Mouse (Mus musculus): ENCODE data around the gene Atp2c1. TPM values are rescaled to one million over a fixed set of nuclear protein-coding genes. Genes with fewer than 3 reads are reported as not detected.

Atp2c1 gene
- total RNA-seq, 2 experiments from 2014 or later: 58.8 to 60.8 TPM

DNA sequence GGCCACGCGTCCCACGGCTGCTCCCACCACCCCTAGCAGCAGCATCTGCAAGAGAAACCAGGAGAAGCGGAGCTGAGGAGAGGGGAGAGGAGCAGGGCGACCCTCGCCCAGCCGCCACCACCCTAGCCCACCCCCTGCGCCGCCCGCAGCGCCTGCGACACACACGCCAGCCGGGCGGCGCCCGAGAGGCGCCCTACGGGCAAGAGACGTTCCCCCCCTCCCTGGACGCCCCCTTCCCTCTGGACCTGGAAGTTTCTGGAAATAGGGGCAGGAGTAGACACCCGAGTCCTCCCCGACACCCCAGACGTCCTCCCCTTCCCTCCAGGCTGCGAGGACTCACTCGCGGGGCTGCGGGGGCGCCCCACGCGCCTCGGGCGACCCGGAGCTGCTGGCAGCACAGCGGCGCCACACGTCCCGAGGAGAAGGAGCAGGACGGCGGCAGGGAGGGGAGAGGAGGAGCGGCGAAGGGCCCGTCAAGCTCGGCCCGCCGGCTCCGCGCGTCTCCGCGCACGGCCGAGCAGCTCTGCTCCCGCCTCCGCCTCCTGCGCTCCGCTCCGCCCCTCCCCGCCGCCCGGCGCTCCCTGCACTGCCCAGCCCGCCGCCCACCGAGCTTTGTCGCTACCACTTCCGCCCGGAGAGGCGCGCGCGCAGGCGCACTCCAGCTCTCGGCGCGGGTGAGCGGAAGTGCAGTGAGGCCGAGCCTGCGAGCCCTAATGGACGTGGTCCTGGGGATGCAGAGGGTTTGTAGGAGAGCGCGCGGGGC is 32.4 kb downstream of the Atp2c1 start:
- DNase-seq (ENCODE audit: low spot score): peak; percentile 95
- intact Hi-C loops (cut with DNase I): loop anchor here (5.0 to 10.0 kb wide), 4 partner anchors 97 to 360 kb away; partner anchors contain the start of genes Aste1, Nek11 and Pik3r4

DNA sequence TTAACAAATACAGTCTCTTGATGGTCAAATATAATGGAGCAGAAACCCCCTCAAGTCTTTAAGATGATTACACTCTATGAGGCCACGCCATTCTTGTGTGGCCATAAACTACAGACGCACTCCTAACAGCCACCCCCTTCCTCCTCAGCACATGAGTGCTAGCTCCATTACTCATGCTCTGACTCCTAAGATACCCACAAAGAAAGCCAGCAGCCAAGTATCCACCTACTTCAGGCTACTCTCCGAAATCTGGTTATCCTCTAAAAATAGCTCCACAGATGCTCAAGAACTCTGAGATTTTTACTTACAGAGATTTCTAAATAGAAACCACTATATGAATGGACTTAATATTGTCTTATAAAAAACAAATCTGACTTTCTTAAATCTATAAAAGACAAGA is 34.4 kb downstream of the Atp2c1 start:
- DNase-seq (ENCODE audit: low spot score): no peak
- intact Hi-C loops (cut with DNase I): loop anchor here (10.0 kb wide), 2 partner anchors 152 to 362 kb away; partner anchors contain the start of gene Pik3r4

DNA sequence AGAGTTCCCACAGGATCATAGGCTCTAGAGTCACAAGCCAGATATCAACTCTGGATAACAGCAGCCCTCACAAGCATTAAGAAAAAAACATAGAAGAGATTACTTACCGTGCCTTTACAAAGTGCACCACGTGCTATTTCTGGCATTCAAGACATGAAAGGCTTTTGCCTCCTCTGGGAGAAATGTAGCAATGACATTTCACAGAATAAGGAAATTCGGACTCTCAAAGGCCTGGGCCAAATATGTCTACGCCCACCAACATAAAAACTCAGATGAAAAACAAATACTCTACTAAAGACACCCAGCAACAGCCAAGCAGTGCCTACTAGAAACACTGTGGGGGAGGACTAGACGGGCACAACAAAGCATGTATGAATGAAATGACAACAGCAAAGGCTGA is 38.8 kb downstream of the Atp2c1 start:
- intact Hi-C loops (cut with DNase I): no loop called here
- DNase-seq (ENCODE audit: low spot score): no peak

DNA sequence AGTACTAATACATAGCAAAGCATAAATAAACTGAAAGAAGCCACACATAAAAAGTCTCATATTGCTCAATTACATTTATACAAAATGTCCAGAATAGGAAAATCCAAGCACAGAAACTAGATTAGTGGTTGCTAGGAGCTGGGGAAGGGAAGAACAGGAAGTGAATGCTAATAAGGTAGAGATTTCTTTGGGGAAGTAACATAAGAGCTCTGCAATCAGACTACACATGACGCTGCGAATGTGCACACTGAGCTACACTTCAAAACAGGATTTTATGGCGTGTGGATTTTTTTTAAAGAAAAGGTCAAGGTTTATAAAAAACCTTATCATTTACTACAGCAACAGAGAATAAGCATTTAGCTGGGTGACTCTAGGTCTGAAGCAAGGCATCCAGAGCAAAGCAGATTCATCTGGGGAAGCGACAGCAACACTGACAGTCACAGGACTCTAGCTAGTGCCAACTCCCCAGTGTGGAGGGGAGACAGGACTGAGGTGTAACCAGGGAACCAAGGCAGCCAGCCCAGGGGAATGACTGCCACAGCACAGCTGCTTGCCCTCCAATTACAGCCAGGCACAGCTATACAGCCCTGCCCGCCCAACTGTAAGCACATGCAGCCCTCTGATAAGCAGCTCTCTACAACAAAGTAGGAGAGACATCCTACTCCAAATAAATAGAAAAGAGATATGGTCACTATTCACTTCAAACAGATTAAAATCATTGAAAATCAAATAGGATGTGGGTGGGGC is 42.6 kb downstream of the Atp2c1 start:
- no peak for DNase-seq (ENCODE audit: low spot score)
- intact Hi-C loops (cut with DNase I): no loop called here

DNA sequence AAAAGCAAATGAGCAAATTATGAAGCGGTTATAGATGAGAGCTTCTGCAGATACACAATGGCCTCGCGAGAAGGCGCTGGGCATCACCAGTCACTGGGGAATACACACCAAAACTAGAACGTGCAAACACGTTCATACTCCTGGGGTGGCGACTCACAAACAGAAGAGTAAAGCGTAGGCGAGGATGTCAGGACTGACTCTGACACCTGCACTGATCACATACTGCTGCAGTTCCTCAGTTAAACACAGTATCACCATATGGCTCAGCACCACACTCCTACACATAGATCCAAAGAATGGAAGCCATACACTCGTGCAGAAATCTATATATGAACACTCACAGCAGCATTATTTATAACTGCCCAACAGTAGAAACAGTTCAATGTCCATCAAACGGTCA is 43.2 kb downstream of the Atp2c1 start:
- intact Hi-C loops (cut with DNase I): no loop called here
- no peak for DNase-seq (ENCODE audit: low spot score)

DNA sequence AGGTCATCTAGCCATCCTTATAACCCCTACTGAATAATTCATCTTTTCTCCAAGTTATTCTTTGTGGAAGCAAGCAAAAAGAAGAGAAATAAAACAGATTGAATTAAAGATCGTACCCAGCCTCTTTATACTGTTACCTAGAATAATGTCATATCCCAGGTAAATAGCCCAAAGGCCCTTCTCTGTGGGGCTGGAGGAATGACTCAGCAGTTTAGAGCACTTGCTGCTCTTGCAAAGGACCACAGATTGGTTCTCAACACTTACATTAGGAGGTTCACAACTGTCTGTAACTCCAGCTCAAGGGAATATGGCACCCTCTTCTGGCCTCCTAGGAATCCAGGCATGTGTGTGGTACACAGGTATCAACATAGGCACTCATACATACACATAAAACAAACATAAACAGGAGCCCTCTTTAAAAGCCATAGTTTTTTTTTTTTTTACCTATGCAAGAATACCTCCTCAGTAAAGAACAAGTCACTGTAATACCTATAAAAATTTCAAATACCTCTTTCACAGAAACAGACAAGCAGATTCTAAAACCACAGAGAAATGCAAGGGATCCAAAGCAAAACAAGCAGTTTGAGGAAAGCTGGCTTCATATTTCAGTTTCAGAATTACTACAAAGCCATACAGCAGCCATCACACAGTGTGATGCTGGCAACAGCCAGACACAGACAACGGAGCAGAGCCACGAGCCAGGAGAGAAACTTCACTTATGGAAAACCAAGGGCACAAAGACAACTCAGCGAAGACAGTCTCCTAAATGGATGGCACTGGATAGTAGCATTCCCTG is 44.2 kb downstream of the Atp2c1 start:
- intact Hi-C loops (cut with DNase I): no loop called here
- DNase-seq (ENCODE audit: low spot score): no peak

DNA sequence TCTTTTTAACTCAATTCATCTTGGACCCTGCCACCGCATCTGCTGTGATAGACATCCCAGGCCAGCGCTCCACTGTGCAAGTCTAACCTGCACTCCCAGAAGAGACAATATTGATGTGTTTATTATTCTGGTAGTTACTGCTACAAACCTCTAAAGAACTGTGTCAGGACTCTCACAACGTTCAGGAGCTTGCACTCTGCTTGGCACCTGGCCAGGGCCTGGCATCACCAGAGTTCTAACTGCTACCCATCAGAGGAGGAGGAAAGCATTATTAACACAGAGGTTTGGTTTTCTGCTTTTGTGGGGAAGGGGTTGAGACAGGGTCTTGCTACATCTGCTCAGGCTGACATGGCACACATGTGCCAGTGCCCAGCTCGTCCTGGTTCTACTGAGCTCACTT is 45.0 kb downstream of the Atp2c1 start:
- no peak for DNase-seq (ENCODE audit: low spot score)
- intact Hi-C loops (cut with DNase I): no loop called here

DNA sequence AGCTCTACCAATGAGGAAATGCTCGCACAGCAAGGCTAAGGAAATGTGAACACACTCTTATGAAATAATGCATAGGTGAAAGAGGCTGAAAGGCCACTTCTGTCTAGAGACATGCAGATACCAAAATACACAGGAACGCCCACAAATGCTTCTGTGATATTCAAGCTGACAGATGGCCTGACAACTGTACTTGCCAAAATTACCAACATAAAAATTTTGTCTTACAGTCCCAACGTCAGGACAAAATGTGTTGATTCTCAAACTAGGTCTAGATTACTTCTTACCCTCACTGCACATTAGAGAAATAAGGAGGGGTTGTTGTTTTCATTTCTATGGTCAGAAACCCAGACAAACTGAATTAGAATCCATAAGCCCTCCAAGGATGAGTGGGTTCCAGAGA is 51.0 kb downstream of the Atp2c1 start:
- no peak for DNase-seq (ENCODE audit: low spot score)
- intact Hi-C loops (cut with DNase I): no loop called here

DNA sequence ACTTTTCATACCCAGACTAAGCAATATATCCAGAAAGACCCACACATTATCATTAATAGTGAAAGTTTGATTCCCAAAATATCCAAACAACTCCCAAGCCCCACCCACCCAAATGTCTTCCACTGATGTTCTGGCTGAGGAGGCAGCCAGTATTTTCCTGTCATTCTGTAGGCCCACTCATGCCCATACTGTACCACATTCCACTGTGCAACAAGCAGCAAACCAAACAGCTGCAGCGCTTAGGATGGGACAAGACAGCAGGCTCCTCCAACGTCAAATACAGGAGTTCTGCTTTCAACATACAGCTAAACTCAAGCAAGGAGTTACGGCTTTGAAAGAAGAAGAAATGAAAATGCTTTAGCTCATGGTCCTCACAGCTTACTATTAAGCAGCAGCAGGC is 52.2 kb downstream of the Atp2c1 start:
- intact Hi-C loops (cut with DNase I): no loop called here
- no peak for DNase-seq (ENCODE audit: low spot score)

DNA sequence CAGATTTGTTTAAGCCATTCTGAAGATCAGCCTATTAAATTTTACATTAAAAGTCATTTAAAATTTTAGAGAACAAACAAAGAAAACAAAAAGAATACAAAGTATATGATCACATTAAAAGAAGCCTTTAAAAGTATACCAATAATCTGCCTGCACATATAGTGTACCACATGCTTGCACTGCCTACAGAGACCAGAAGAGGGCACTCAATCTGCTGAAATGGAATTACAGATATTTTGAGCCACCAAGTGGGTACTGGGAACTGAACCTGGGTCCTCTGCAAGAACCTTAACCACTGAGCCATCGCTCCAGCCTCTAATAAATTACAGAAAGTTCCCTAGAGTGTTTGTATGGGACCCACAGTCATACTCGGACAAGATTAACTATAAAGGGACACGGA is 59.3 kb downstream of the Atp2c1 start:
- no peak for DNase-seq (ENCODE audit: low spot score)
- intact Hi-C loops (cut with DNase I): no loop called here

DNA sequence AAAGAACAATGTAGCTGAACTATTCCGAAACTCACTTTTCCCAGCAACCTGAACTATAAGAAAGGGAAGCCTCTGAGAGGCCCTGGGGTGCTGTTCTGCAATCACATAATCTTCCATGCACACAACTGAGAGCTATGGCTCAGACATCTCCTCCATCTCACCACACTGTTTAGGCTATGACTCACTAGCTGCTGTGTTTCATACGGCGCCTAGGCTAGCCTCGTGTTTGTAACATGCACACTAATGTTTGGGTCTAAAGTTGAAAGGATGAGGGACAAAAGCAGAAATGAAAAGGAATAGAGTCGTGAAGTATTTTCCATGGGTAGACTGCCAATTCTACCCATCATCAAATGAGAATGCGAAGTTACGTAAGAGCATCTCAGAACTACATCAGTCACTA is 65.6 kb downstream of the Atp2c1 start:
- DNase-seq (ENCODE audit: low spot score): no peak

DNA sequence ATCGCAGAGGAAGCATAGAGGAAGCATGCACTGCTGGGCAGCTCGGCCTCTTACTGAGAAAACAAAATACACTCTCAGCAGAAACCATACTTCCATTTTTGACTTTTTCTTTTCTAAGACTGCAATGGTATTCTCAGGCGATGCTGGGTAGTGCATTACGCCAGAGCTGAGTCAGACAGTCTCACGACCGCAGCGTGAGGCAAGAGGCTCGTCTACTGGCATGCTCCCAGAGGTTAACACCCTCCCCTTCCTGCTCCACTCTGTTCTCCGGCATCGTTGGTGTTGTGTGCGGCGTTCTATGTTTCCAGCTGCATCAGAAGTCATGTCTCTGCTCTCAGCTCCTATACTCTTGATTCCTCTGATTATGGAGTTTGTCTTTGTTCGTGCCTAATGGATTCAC is 68.1 kb downstream of the Atp2c1 start:
- no peak for DNase-seq (ENCODE audit: low spot score)
- intact Hi-C loops (cut with DNase I): no loop called here

More for the DNA sequence above, 65.6 kb downstream of the Atp2c1 start:
- intact Hi-C loops (cut with DNase I): no loop called here

DNA sequence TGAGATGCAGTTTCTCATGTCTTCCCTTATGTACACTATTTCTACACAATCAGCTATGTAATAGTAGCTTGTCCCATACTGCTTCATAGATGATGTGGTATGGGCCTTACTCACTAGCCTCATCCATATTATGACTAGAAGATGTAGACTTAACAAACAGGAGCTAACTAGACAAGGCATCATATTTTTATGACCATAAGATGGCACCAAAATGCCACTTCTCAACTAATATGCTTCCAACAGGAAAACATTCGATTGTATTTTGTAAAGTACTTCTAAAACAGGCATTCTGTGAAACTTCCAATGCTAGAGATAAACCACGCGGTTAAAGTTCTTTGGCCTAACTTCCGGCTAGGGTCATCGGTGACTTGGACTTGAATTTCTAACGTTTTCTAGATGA is 118.6 kb downstream of the Atp2c1 start:
- intact Hi-C loops (cut with DNase I): no loop called here
- no peak for DNase-seq (ENCODE audit: low spot score)

DNA sequence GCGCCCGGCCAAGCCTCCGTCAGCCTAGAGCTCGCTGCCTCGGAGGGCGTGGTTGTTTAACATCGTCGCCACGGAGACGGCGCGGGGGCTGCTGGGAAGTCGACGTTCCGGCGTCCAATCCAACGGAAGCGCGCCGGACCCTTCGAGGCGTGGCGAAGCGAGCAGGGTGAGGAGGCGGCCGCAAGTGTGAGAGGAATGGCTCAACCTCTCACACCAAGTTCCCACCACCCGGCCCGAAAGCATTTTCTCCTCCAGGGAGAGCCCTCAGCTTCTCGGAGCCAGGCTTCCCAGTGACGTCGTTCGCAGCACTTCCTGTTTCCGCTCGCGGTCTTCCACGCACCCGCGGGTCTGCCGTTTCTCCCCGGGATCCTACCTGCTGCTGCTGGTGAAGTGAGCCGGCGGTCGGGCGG is 131.9 kb downstream of the Atp2c1 start, which contains the start of the genes Aste1 and Nek11:
Aste1 (plus strand) TSS at position 175 of the 410 bp plus-strand sequence.
Nek11 (minus strand) TSS at position 307 of the 410 bp plus-strand sequence.
- DNase-seq (ENCODE audit: low spot score): peak; percentile 86
- intact Hi-C loops (cut with DNase I): loop anchor here (5.0 to 10.0 kb wide), 4 partner anchors 102 to 1050 kb away; partner anchors contain the start of genes Abhd14a, Abhd14b, Mrpl3 and Nudt16

DNA sequence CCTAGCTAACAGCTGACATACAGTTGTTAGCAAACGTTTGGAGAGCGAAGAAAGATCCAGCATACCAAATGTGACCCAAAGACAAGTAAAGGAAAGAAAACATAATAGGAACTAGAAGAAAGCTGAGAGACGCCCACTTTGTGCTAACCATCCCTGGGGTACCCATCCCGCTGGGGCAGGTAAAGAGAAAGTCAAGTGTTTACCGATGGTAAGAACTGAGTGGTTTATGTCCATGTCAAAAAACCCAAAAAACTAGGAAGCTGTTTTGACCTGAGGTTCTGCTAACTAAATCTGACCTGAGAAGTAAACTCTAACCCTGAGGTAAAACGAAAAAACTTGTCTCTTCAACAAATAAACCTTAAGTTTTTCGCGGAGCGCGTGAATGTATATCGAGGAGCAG is 132.4 kb downstream of the Atp2c1 start:
- intact Hi-C loops (cut with DNase I): loop anchor here (5.0 to 10.0 kb wide), 4 partner anchors 103 to 1050 kb away; partner anchors contain the start of genes Abhd14a, Abhd14b, Mrpl3 and Nudt16
- DNase-seq (ENCODE audit: low spot score): no peak

DNA sequence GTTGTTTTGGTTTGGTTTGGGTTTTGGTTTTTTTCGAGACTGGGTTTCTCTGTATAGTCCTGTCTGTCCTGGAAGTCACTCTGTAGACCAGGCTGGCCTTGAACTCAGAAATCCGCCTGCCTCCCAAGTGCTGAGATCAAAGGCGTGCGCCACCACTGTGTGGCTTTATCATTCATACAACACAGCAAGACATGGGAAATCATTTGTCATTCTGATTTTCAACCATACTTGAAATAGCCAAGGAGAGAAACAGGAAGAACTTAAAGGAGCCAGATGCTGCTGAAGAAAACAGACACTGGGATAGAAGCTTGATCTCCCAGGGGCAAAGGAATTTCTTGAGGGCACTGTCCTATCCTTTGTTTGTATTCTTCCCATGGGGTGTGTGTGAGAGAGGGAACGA is 136.5 kb downstream of the Atp2c1 start:
- intact Hi-C loops (cut with DNase I): loop anchor here (10.0 kb wide), 2 partner anchors 256 to 1054 kb away; partner anchors contain the start of genes Abhd14a, Abhd14b and Nudt16
- no peak for DNase-seq (ENCODE audit: low spot score)

DNA sequence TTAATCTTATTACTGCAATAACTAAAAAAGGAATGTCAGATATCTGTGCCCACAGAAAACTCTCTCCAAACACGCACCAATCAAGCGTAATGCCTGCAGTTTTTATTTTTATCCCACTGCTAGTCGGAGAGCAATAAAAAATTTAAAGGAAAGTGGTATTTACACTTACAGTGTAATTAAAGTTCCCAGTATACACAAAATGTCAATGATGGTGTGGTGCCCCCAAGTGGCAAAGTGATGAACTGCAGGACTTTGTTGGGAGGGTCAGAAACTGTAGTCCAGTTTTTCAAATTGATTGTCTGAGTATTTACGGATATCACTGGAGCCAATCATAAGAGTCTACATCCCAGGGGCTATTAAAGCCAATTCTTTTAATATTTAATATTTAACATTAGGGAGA is 137.8 kb downstream of the Atp2c1 start:
- intact Hi-C loops (cut with DNase I): loop anchor here (2.0 to 10.0 kb wide), 3 partner anchors 814 to 1114 kb away; no protein-coding TSS in a partner anchor

DNA sequence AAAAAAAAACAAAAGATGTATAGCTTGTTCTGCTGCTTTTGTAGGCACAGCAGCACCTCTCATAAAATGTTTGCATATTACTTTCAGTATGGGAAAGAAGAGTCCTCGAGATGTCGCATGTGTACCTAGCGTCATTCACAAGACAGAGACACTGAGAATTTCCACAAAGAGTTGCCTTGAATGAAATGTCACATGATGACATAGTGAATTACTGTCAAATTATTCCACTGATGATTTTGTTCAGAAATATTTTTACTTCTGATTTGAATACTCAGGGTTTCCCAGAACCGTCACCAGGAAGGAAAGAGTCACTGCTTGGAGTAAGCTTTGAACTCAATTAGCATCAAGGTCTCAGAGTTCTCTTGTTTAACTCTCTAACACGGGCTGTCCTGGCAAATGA is 139.7 kb downstream of the Atp2c1 start:
- no peak for DNase-seq (ENCODE audit: low spot score)
- intact Hi-C loops (cut with DNase I): loop anchor here (5.0 to 10.0 kb wide), 2 partner anchors 930 to 1113 kb away; no protein-coding TSS in a partner anchor

More for the DNA sequence above, 137.8 kb downstream of the Atp2c1 start:
- no peak for DNase-seq (ENCODE audit: low spot score)

DNA sequence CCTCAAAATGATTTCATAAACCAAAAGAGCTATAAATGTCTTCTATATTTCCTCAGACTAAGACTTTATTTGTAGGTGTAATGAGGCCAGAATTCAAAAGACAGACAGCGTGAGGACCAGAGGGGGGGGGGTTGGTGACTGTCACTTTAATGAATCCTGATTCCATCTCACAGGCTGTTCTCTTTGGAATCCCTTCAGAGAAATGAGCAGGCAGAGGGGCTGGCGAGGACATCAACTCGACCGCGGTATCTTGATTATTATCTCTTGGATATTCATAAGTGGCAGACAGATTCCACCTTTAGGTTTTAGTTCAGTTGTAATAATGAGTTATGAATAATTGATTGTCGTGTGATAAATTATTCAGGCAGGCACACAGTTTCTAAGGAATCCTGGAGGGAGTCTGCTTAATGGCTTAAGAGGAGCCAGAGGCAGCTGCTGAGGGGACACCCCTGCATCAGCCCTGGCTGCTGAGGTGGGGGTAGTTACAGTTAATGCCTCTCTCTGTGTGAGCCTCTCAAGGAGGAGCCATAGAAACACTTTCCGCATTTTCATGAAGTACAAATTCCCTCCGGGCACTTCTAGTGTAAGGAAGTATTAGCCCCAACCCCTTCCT is 147.5 kb downstream of the Atp2c1 start:
- no peak for DNase-seq (ENCODE audit: low spot score)
- intact Hi-C loops (cut with DNase I): loop anchor here (10.0 kb wide), 1 partner anchor 1105 kb away; no protein-coding TSS in a partner anchor
